Mouse (Mus musculus) ES-Bruce4 (cell line): ENCODE measurements around the gene Btbd2. TPM values are rescaled to one million over a fixed set of nuclear protein-coding genes. Genes with fewer than 3 reads are reported as not detected.
"Not testable (repeated sequence)": the region's sequence is repeated elsewhere in the genome, so short reads cannot be mapped to it uniquely, and the experiment has no call there.

Experiments used
- H3K27ac ChIP-seq: 2 replicates; pipeline ENCODE4 v1.5.1; 2012; ENCODE audit warnings: low read length, inconsistent platforms; ENCODE audit not compliant: insufficient read depth
- H3K27me3 ChIP-seq: 2 replicates; pipeline ENCODE4 v1.6.1; 2012; ENCODE audit warnings: mild to moderate bottlenecking, low read length, inconsistent platforms; ENCODE audit not compliant: control insufficient read depth, poor library complexity, insufficient read depth, severe bottlenecking
- H3K36me3 ChIP-seq: 2 replicates; pipeline ENCODE4 v1.6.1; 2012; ENCODE audit warnings: inconsistent platforms, mild to moderate bottlenecking, low read length, moderate library complexity; ENCODE audit not compliant: control insufficient read depth, poor library complexity, insufficient read depth, severe bottlenecking
- H3K4me1 ChIP-seq: one replicate; pipeline ENCODE4 v1.8.1; 2011; ENCODE audit warnings: low read length; ENCODE audit not compliant: control insufficient read depth, insufficient read depth
- H3K4me3 ChIP-seq: 2 replicates; pipeline ENCODE4 v1.5.1; 2011; ENCODE audit warnings: low read depth, mild to moderate bottlenecking, low read length
- H3K9ac ChIP-seq: 2 replicates; pipeline ENCODE4 v1.6.1; 2012; ENCODE audit warnings: low read depth, mild to moderate bottlenecking, inconsistent platforms; ENCODE audit not compliant: poor library complexity, severe bottlenecking
- H3K9me3 ChIP-seq: replicated peaks from 2 replicates; pipeline ENCODE4 v1.6.1; 2012; ENCODE audit warnings: mild to moderate bottlenecking, low read length, inconsistent platforms; ENCODE audit not compliant: control insufficient read depth, poor library complexity, insufficient read depth, severe bottlenecking
- CTCF ChIP-seq: IDR thresholded peaks from one replicate; pipeline ENCODE4 v1.8.1; 2011; ENCODE audit warnings: low read depth, low read length
- EP300 ChIP-seq: IDR thresholded peaks from 2 replicates; pipeline ENCODE4 v1.6.1; 2011; ENCODE audit warnings: low read depth, low read length; ENCODE audit not compliant: insufficient read depth
- POLR2A ChIP-seq: IDR thresholded peaks from one replicate; pipeline ENCODE4 v1.8.1; 2011; ENCODE audit warnings: low read length; ENCODE audit not compliant: insufficient read depth
- polyA plus RNA-seq: library from polyadenylated mRNA; stranded (reverse); fragments of >200 nt; gene quantifications from 2 replicates; pipeline ENCODE4 v1.2.4, GENCODE M21; 2011; ENCODE audit warnings: low read depth; ENCODE audit not compliant: missing spikeins, insufficient read depth, insufficient read length

Gene Btbd2
- polyA plus RNA-seq, 1 experiment: 47.1 TPM

DNA sequence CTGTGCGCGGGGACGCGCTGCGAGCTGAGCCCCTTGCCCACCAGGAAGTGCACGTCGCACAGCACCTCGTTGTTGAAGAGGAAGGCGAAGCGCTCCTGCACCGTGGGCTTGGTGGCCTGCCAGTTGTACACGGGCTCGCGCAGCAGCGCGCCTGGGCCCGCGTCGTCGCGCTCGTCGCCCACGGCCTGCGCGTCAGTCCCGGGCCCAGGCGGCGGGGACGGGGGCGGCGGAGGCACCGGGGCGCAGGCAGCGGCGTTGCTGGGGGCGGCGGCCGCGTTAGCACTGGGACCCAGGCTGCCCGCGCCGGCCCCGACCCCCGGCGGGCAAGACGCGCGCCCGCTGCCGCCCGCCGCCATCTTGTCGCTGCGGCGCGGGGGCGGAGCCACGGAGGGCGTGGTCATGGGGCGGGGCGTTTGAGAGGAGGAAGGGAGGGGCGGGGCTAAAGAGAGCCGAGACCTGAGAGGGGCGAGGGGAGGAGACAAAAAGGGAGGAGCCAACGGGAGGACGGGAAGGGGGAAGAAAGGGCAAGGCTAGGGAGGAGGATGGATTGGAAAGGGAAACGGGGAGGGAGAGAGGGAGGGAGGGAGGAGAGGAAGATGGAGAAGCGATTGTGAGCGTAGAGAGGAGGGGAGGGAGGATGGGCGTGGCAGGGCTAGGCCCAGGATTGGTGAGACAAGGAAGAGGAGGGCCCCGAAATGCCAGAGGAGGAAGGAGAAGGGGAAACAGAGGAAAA, 575 bp downstream of the Btbd2 start:
- peaks cover 9% of the 10 kb centered on the region for H3K4me1 ChIP-seq
- H3K4me3 ChIP-seq: peak overlapping the region; percentile 93
- H3K27ac ChIP-seq: peak overlapping the region; percentile 92
- no peaks in the 10 kb centered on the region for H3K27me3 ChIP-seq
- TF ChIP-seq EP300 (0 out of 2 replicates have a peak, but pooled peaks have one; percentile 13), POLR2A (no peak)
- H3K9me3 ChIP-seq: no peaks in the 10 kb centered on the region
- H3K9ac ChIP-seq: peak overlapping the region; percentile 81
- H3K36me3 ChIP-seq: no peaks in the 10 kb centered on the region

DNA sequence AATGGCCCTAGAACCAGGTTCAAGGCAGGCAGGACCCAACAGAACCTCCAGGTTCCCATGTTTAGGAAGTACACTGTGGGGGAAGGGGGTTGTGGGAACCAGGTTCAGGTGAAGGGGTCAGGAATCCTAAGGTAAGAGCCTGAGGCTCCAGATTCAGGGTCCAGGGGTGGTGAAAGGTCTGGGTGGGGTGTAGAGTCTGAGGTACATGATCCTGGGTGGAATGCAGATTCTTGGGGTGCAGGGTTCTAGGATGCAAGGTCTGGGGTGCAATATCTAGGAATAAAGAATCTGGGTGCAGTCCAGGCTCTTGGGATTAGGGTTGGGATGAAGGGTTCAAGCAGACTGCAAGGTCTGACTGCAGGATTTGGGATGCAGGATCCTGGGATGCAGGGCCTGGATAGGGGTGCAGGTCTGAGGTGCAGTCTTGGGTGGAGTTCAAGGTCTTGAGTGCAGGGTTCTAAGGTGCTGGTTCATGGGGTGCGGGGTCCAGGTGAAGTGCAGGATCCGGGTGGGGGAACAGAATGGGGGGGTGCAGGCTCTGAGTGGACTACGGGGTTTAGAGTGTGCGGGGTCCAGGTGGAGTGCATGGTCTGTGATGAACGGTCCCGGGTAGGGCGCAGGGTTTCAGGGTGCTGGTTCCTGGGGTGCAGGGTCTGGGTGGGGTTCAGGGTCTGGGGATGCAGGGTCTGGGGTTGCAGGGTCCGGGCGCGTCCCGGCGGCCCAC, 1.3 kb downstream of the Btbd2 start:
- H3K4me1 ChIP-seq: peaks cover 9% of the 10 kb centered on the region
- no peak overlapping the region for H3K27ac ChIP-seq
- TF ChIP-seq EP300: no peak
- no peak for TF ChIP-seq CTCF
- no peak for TF ChIP-seq POLR2A
- H3K9ac ChIP-seq: peak overlapping the region; percentile 81
- peak overlapping the region; percentile 93 for H3K4me3 ChIP-seq
- H3K9me3 ChIP-seq: no peaks in the 10 kb centered on the region
- H3K36me3 ChIP-seq: no peaks in the 10 kb centered on the region
- no peaks in the 10 kb centered on the region for H3K27me3 ChIP-seq

DNA sequence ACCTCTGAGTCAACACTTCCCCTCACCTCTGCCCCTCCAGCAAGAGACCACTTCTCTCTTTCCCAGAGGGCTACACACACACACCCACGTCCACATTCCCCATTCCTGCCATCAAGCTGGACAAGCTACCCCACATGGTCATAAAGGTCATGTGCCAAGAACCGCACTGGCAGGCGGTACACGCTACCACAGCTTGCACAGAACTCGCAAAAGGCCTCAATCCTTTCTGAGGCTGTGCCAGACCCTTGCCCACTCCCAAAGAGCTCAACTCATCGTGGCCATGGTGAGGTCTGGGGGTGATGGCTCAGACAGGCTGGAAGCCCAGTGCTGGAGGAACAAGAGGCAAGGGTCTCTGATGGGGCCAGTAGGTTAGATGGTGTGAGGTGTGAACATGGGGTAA, 2.0 kb downstream of the Btbd2 start:
- H3K36me3 ChIP-seq: no peaks in the 10 kb centered on the region
- no peak overlapping the region for H3K4me3 ChIP-seq

DNA sequence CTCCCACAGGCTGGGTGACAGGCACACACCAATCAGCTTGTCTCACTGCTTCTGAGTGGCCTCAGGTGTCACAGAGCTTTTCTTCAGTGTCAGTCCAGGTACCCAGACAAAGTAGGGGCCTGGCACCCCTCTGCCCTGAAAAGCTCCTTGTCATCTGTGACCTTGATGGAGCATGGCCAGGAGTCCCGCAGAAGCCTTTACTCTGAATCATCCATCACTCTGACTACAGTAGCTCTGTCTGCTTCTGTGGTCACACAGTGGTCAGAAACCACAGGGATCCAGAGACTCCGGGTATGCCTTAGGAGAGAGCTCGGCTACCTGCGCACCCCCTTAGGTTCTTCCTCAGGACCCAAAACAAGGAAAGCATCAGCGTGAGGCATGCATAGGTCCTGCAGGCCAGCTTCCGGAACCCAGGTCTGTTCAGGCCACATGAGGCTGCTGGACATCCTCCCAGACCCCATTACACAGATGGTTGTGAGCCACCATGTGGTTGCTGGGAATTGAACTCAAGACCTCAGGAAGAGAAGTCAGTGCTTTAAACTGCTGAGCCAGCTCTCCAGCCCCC, 3.6 kb downstream of the Btbd2 start:
- Histone ChIP-seq H3K9ac (no peak overlapping the region), H3K4me1 (peaks cover 7% of the 10 kb centered on the region), H3K27ac (no peak overlapping the region)

More for the DNA sequence above, 2.0 kb downstream of the Btbd2 start:
- Histone ChIP-seq H3K27me3 (no peaks in the 10 kb centered on the region), H3K9ac (peak overlapping the region; percentile 81; the same call in 1 of the 2 replicates), H3K4me1 (peaks cover 9% of the 10 kb centered on the region), H3K27ac (no peak overlapping the region), H3K9me3 (no peaks in the 10 kb centered on the region)
- TF ChIP-seq POLR2A (no peak), CTCF (no peak), EP300 (no peak)

DNA sequence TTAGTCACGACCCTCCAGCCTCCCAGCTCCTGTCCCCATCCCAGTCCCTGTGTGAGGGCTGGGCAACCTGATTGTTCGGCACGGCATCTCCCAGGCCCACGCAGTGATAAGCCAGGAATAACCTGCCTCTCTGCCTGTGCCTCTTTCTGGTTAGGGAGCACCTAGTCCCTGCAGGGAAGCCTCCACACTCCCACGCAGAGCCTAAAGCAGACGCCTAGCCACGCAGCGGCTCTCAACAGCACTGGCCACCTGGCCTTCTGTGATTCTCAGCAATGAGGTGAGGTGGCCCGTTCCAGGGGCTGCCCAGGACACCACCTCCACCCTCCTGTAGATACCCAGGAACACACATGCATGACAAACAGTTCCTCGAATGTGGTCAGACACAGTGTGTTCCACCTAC, 6.5 kb downstream of the Btbd2 start:
- H3K27ac ChIP-seq: no peak overlapping the region
- TF ChIP-seq CTCF (no peak), EP300 (no peak), POLR2A (no peak)
- no peaks in the 10 kb centered on the region for H3K9me3 ChIP-seq
- H3K4me3 ChIP-seq: no peak overlapping the region
- H3K4me1 ChIP-seq: peaks cover 4% of the 10 kb centered on the region
- H3K9ac ChIP-seq: no peak overlapping the region
- no peaks in the 10 kb centered on the region; the same call in 1 of the 2 replicates for H3K36me3 ChIP-seq
- no peaks in the 10 kb centered on the region for H3K27me3 ChIP-seq

More for the DNA sequence above, 3.6 kb downstream of the Btbd2 start:
- H3K9me3 ChIP-seq: no peaks in the 10 kb centered on the region
- H3K36me3 ChIP-seq: no peaks in the 10 kb centered on the region
- H3K4me3 ChIP-seq: no peak overlapping the region
- no peak for TF ChIP-seq POLR2A
- no peak for TF ChIP-seq EP300
- TF ChIP-seq CTCF: no peak
- H3K27me3 ChIP-seq: no peaks in the 10 kb centered on the region

DNA sequence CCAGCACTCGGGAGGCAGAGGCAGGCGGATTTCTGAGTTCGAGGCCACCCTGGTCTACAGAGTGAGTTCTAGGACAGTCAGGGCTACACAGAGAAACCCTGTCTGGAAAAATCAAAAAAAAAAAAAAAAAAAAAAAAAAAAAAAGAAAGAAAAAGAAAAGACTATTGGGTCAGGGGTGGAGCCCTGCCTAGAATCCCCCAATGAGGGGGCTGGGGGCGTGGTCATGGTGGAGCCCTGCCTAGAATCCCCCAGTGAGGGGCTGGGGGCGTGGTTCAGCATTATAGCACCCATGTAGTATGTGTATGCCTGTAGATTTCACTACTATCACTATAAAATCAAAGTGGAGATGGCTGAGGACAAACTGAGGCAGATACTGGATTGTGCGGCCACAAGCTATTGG, 7.0 kb downstream of the Btbd2 start:
- H3K27me3 ChIP-seq, H3K27ac ChIP-seq, H3K36me3 ChIP-seq: not testable (repeated sequence)

More for the DNA sequence above, 7.0 kb downstream of the Btbd2 start:
- H3K4me1 ChIP-seq, H3K9ac ChIP-seq, H3K4me3 ChIP-seq, H3K9me3 ChIP-seq: not testable (repeated sequence)
